Mouse (Mus musculus): ENCODE results near the gene Orai3.

Gene Orai3

GRCm38 (mm10) chr7:127799738-127800137, 30.1 kb downstream of the Orai3 start:
- no peak for DNase-seq

GRCm38 (mm10) chr7:127800435-127801009, 30.9 kb downstream of the Orai3 start, which contains the start of gene Hsd3b7:
Gene Hsd3b7 (plus strand): TSS chr7:127800604.
- DNase-seq = peak; percentile 87

- DNase-seq = no peak
Observed at GRCm38 (mm10) chr7:127801010-127801621, 31.5 kb downstream of the Orai3 start.

- DNase-seq = no peak
Observed at GRCm38 (mm10) chr7:127802313-127802712, 32.7 kb downstream of the Orai3 start.

GRCm38 (mm10) chr7:127808821-127809220, 39.2 kb downstream of the Orai3 start:
- no peak for DNase-seq

GRCm38 (mm10) chr7:127809846-127810245, 40.2 kb downstream of the Orai3 start:
- DNase-seq = no peak

- DNase-seq = no peak
Observed at GRCm38 (mm10) chr7:127810650-127811049, 41.0 kb downstream of the Orai3 start.

GRCm38 (mm10) chr7:127811240-127811639, 41.6 kb downstream of the Orai3 start:
- no peak for DNase-seq

GRCm38 (mm10) chr7:127812292-127812691, 42.7 kb downstream of the Orai3 start:
- DNase-seq = no peak

GRCm38 (mm10) chr7:127813821-127814220, 44.2 kb downstream of the Orai3 start:
- no peak for DNase-seq

- DNase-seq = no peak
Observed at GRCm38 (mm10) chr7:127814241-127814921, 44.8 kb downstream of the Orai3 start.

- DNase-seq = no peak
Observed at GRCm38 (mm10) chr7:127815116-127815665, 45.6 kb downstream of the Orai3 start.

- DNase-seq = peak; percentile 10 to 12
Observed at GRCm38 (mm10) chr7:127815954-127816821, 46.6 kb downstream of the Orai3 start.

- no peak for DNase-seq
Observed at GRCm38 (mm10) chr7:127817053-127817452, 47.4 kb downstream of the Orai3 start.

- no peak for DNase-seq
Observed at GRCm38 (mm10) chr7:127817776-127818175, 48.2 kb downstream of the Orai3 start.

GRCm38 (mm10) chr7:127820836-127821509, 51.4 kb downstream of the Orai3 start:
- DNase-seq = no peak

GRCm38 (mm10) chr7:127822494-127822893, 52.9 kb downstream of the Orai3 start:
- no peak for DNase-seq

- DNase-seq = no peak
Observed at GRCm38 (mm10) chr7:127823236-127824171, 53.9 kb downstream of the Orai3 start.

- DNase-seq = no peak
Observed at GRCm38 (mm10) chr7:127824176-127824871, 54.7 kb downstream of the Orai3 start, which contains the start of the genes Stx4a and Stx1b. Gene Stx4a (plus strand): TSS chr7:127824294. Gene Stx1b (minus strand): TSS chr7:127824549.
